Mouse (Mus musculus): ENCODE measurements around the gene Zfyve1.

GRCm38 (mm10) chr12:83502190-83502589 is 94.8 kb downstream of the Zfyve1 start:
- TF ChIP-seq CTCF (IDR thresholded peaks at IDR 0.05; ENCODE audit: borderline replicate concordance, insufficient read depth, low read depth, low read length) (peak; percentile 83), POLR2A (IDR thresholded peaks at IDR 0.05; ENCODE audit: borderline replicate concordance, insufficient read depth, low read length) (no peak)
